Mouse (Mus musculus): ENCODE data around the gene Gm17387.

- TF ChIP-seq POLR2A (IDR thresholded peaks at IDR 0.05; ENCODE audit: borderline replicate concordance, low read depth, low read length) = no peak
- TF ChIP-seq CTCF (IDR thresholded peaks at IDR 0.05; ENCODE audit: low read depth, low read length) = no peak
Measured at GRCm38 (mm10) chr7:141000881-141001708, 27.8 kb upstream of the Gm17387 start.
